Mouse (Mus musculus) midbrain, embryonic 15.5 days (tissue): ENCODE results near the gene Birc6. TPM values are rescaled to one million over a fixed set of nuclear protein-coding genes. Genes with fewer than 3 reads are reported as not detected.

Experiments used
- ATAC-seq: fragments of 200-750 bp; cut with Nextera tagmentation; replicated peaks from 2 replicates; pipeline ENCODE4 v1.8.0; 2017; ENCODE audit warnings: moderate TSS enrichment
- H3K27ac ChIP-seq: fragments of 300-500 bp; sonication (generic); 2 replicates; pipeline ENCODE4 v1.5.1; 2015; ENCODE audit warnings: mild to moderate bottlenecking, inconsistent platforms
- H3K27me3 ChIP-seq: fragments of 300-500 bp; sonication (generic); replicated peaks from 2 replicates; pipeline ENCODE4 v1.6.1; 2015; ENCODE audit warnings: inconsistent platforms
- H3K36me3 ChIP-seq: fragments of 300-500 bp; sonication (generic); replicated peaks from 2 replicates; pipeline ENCODE4 v1.6.1; 2015; ENCODE audit warnings: inconsistent platforms
- H3K4me1 ChIP-seq: fragments of 300-500 bp; sonication (generic); 2 replicates; pipeline ENCODE4 v1.6.1; 2015; ENCODE audit warnings: inconsistent platforms
- H3K4me2 ChIP-seq: fragments of 300-500 bp; sonication (generic); 2 replicates; pipeline ENCODE4 v1.6.1; 2015; ENCODE audit warnings: inconsistent platforms, mild to moderate bottlenecking, moderate library complexity
- H3K4me3 ChIP-seq: fragments of 300-500 bp; sonication (generic); 2 replicates; pipeline ENCODE4 v1.5.1; 2015; ENCODE audit warnings: mild to moderate bottlenecking, inconsistent platforms
- H3K9ac ChIP-seq: fragments of 300-500 bp; sonication (generic); 2 replicates; pipeline ENCODE4 v1.6.1; 2015; ENCODE audit warnings: mild to moderate bottlenecking, inconsistent platforms
- H3K9me3 ChIP-seq: fragments of 300-500 bp; sonication (generic); 2 replicates; pipeline ENCODE4 v1.6.1; 2016; ENCODE audit warnings: inconsistent platforms
- WGBS: fragments of 180-500 bp; shearing (Covaris S2); methylation state at CpG from one replicate; pipeline ENCODE4 v1.1.7; 2015; ENCODE audit warnings: mixed read lengths; 5-methylcytosine and 5-hydroxymethylcytosine counted together
- polyA plus RNA-seq: library from polyadenylated mRNA; unstranded; fragments of >200 nt; fragmentation: Nextera tagmentation; extraction: Ambion mirVana; gene quantifications from 2 replicates; pipeline ENCODE4 v1.2.1, GENCODE M21; 2015

Birc6 gene
- polyA plus RNA-seq, 1 experiment from 2014 or later, result 95.1 TPM

GRCm38 (mm10) chr17:74577173-74577572 is 49.1 kb downstream of the Birc6 start:
- no peak overlapping the region for H3K4me3 ChIP-seq
- H3K27ac ChIP-seq, result no peak overlapping the region
- H3K9me3 ChIP-seq, result no peaks in the 10 kb centered on the region
- no peak for ATAC-seq
- H3K4me1 ChIP-seq, result no peaks in the 10 kb centered on the region
- H3K36me3 ChIP-seq, result peaks cover 19% of the 10 kb centered on the region; the same call in 1 of the 2 replicates
- H3K27me3 ChIP-seq, result no peaks in the 10 kb centered on the region
- H3K9ac ChIP-seq, result no peak overlapping the region
- WGBS, result 81% methylated on average over 5 of the region's 5 CpGs
- no peak overlapping the region for H3K4me2 ChIP-seq

GRCm38 (mm10) chr17:74579586-74579985 is 51.5 kb downstream of the Birc6 start:
- no peak overlapping the region for H3K27ac ChIP-seq
- no peaks in the 10 kb centered on the region for H3K9me3 ChIP-seq
- H3K4me2 ChIP-seq, result no peak overlapping the region
- 96% methylated on average over 7 of the region's 7 CpGs for WGBS
- H3K4me3 ChIP-seq, result no peak overlapping the region
- ATAC-seq, result no peak
- peaks cover 19% of the 10 kb centered on the region; the same call in 1 of the 2 replicates for H3K36me3 ChIP-seq
- no peaks in the 10 kb centered on the region for H3K4me1 ChIP-seq
- H3K27me3 ChIP-seq, result no peaks in the 10 kb centered on the region
- H3K9ac ChIP-seq, result no peak overlapping the region

DNA sequence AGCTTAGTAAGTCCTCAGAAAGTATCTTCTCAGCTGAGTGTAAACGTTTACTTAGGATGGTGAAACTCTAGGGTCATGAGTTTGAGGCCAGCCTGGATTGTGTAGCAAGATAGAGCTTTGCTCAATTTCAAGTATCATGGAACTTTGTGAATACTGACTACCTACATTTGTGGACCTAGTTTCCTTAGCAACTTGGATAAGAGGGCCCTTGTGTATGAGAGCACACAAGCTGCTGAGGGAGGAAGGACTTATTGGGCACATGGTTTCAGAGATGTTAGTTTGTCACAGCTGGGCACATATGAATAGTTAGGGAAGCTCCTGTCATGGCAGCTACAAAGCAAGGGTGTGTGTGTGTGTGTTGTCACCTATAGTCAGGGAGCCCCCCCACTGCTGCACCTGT is 52.6 kb downstream of the Birc6 start:
- Histone ChIP-seq H3K27ac (no peak overlapping the region), H3K4me2 (no peak overlapping the region), H3K27me3 (no peaks in the 10 kb centered on the region), H3K9me3 (no peaks in the 10 kb centered on the region), H3K36me3 (peaks cover 19% of the 10 kb centered on the region; the same call in 1 of the 2 replicates), H3K4me3 (no peak overlapping the region), H3K4me1 (no peaks in the 10 kb centered on the region), H3K9ac (no peak overlapping the region)
- WGBS, result 98% methylated on average over 1 of the region's 1 CpGs
- ATAC-seq, result no peak

DNA sequence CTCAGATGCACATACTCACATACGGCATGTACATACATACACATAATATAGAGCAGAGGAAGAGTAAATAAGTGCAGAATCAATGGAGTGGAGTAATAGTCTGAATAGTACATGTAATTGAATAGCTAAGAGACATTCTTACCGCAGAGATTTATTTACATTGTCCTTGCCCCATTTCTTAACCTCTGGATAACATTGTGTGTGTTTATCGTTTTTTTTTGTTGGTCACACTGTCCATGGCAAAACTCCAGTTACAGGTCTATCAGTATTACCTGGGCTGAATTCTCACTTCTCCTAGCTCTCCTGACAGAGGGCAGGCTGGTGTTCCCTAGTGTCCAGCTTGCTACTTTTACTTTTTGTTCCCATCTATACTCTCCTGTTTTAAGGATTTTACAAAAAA is 58.7 kb downstream of the Birc6 start:
- Histone ChIP-seq H3K9me3 (no peaks in the 10 kb centered on the region), H3K4me2 (no peak overlapping the region), H3K27ac (no peak overlapping the region), H3K4me1 (no peaks in the 10 kb centered on the region), H3K36me3 (no peaks in the 10 kb centered on the region), H3K9ac (no peak overlapping the region), H3K4me3 (no peak overlapping the region), H3K27me3 (no peaks in the 10 kb centered on the region)
- WGBS, result 89% methylated on average over 3 of the region's 3 CpGs
- no peak for ATAC-seq

- H3K4me3 ChIP-seq, result no peak overlapping the region
- no peaks in the 10 kb centered on the region for H3K9me3 ChIP-seq
- no peak overlapping the region for H3K27ac ChIP-seq
- 94% methylated on average over 9 of the region's 9 CpGs for WGBS
- no peak overlapping the region for H3K4me2 ChIP-seq
- H3K9ac ChIP-seq, result no peak overlapping the region
- no peak for ATAC-seq
- no peaks in the 10 kb centered on the region for H3K4me1 ChIP-seq
- H3K27me3 ChIP-seq, result no peaks in the 10 kb centered on the region
- peaks cover 27% of the 10 kb centered on the region for H3K36me3 ChIP-seq
These were observed 70.8 kb downstream of the Birc6 start for GRCm38 (mm10) chr17:74598908-74599307.

DNA sequence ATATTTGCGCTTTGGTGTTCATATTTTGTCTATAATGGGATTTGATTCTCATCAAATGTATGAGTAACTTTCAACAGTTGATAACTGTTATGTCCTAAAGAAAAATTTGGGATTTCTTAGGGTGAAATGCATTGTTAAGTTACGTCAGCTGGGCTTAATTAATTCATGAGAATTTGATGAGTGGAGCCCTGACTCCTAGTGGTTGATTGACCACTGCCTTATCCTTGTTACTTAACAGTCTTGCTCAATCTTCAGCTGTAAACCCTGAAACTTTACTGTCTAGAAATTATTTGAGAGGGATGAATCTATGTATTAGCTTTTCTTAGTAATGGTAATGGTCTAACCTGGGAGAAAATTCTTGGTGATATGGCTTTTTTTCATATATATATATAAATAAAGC is 71.3 kb downstream of the Birc6 start:
- Histone ChIP-seq H3K9ac (no peak overlapping the region), H3K27ac (no peak overlapping the region), H3K36me3 (peaks cover 27% of the 10 kb centered on the region), H3K27me3 (no peaks in the 10 kb centered on the region), H3K4me1 (no peaks in the 10 kb centered on the region), H3K9me3 (no peaks in the 10 kb centered on the region), H3K4me2 (no peak overlapping the region), H3K4me3 (no peak overlapping the region)
- no peak for ATAC-seq
- 93% methylated on average over 2 of the region's 2 CpGs for WGBS

GRCm38 (mm10) chr17:74601201-74601600 is 73.1 kb downstream of the Birc6 start:
- H3K36me3 ChIP-seq, result peaks cover 26% of the 10 kb centered on the region

GRCm38 (mm10) chr17:74630798-74631197 is 102.7 kb downstream of the Birc6 start:
- H3K4me1 ChIP-seq, result no peaks in the 10 kb centered on the region
- peaks cover 40% of the 10 kb centered on the region for H3K36me3 ChIP-seq
- ATAC-seq, result no peak
- 95% methylated on average over 3 of the region's 3 CpGs for WGBS
- H3K27me3 ChIP-seq, result no peaks in the 10 kb centered on the region
- H3K27ac ChIP-seq, result no peak overlapping the region
- no peak overlapping the region for H3K4me3 ChIP-seq
- no peak overlapping the region for H3K9ac ChIP-seq
- no peak overlapping the region for H3K4me2 ChIP-seq
- H3K9me3 ChIP-seq, result no peaks in the 10 kb centered on the region

More at GRCm38 (mm10) chr17:74601201-74601600, 73.1 kb downstream of the Birc6 start:
- no peak for ATAC-seq
- Histone ChIP-seq H3K27me3 (no peaks in the 10 kb centered on the region), H3K4me2 (no peak overlapping the region), H3K9me3 (no peaks in the 10 kb centered on the region), H3K4me1 (no peaks in the 10 kb centered on the region), H3K9ac (no peak overlapping the region), H3K4me3 (no peak overlapping the region), H3K27ac (no peak overlapping the region)
- WGBS, result 80% methylated on average over 1 of the region's 1 CpGs

DNA sequence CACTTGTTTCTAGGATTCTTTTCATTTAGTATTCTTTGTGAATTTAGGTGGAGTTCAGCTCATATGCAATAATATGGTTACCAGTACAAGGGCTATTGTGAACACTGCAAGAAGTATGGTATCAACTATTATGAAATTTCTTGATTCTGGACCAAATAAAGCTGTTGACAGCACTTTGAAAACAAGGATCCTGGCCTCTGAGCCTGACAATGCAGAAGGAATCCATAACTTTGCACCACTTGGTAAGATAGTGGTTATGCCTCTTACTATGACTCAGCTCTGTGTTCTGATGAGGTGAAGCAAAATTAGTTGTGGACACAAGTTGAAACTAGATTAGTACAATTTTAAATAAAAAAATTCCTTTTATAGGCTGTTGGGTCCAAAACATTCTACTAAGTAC is 114.3 kb downstream of the Birc6 start:
- no peak for ATAC-seq
- no peaks in the 10 kb centered on the region for H3K27me3 ChIP-seq
- peaks cover 39% of the 10 kb centered on the region for H3K36me3 ChIP-seq
- H3K9ac ChIP-seq, result no peak overlapping the region
- no peaks in the 10 kb centered on the region for H3K4me1 ChIP-seq
- no peak overlapping the region for H3K4me3 ChIP-seq
- no peak overlapping the region for H3K4me2 ChIP-seq
- no peak overlapping the region for H3K27ac ChIP-seq
- H3K9me3 ChIP-seq, result no peaks in the 10 kb centered on the region

DNA sequence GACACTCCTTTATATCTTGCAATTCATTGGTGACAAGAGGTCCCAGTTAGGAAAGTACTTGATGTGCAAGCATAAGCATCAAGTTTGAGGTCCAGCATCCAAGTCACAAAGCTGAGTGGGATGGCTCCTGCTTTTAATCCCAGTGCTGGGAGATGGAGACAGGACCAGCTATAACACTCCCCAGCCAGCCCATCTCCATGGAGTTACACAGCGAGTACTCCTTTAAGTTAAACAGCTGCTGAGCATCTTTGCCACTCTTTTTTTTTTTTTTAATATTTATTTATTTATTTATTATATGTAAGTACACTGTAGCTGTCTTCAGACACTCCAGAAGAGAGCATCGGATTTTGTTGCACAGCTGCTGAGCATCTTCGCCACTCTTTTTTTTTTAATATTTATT is 130.3 kb downstream of the Birc6 start:
- Histone ChIP-seq H3K9me3 (no peaks in the 10 kb centered on the region), H3K27me3 (no peaks in the 10 kb centered on the region)
- 94% methylated on average over 3 of the region's 3 CpGs for WGBS

GRCm38 (mm10) chr17:74668010-74668409 is 139.9 kb downstream of the Birc6 start:
- no peaks in the 10 kb centered on the region for H3K4me1 ChIP-seq
- no peak overlapping the region for H3K27ac ChIP-seq
- H3K9ac ChIP-seq, result no peak overlapping the region
- H3K36me3 ChIP-seq, result peaks cover 35% of the 10 kb centered on the region
- WGBS, result 86% methylated on average over 1 of the region's 1 CpGs
- ATAC-seq, result no peak
- H3K27me3 ChIP-seq, result no peaks in the 10 kb centered on the region
- no peaks in the 10 kb centered on the region for H3K9me3 ChIP-seq
- H3K4me3 ChIP-seq, result no peak overlapping the region
- H3K4me2 ChIP-seq, result no peak overlapping the region

More for the DNA sequence above, 130.3 kb downstream of the Birc6 start:
- no peaks in the 10 kb centered on the region for H3K4me1 ChIP-seq
- peaks cover 40% of the 10 kb centered on the region for H3K36me3 ChIP-seq
- no peak overlapping the region for H3K9ac ChIP-seq
- H3K4me3 ChIP-seq, result no peak overlapping the region
- no peak for ATAC-seq
- no peak overlapping the region for H3K27ac ChIP-seq
- H3K4me2 ChIP-seq, result no peak overlapping the region

GRCm38 (mm10) chr17:74670031-74670430 is 141.9 kb downstream of the Birc6 start:
- no peak overlapping the region for H3K27ac ChIP-seq
- no peaks in the 10 kb centered on the region for H3K9me3 ChIP-seq
- H3K4me3 ChIP-seq, result no peak overlapping the region
- peaks cover 24% of the 10 kb centered on the region; the same call in 1 of the 2 replicates for H3K36me3 ChIP-seq
- no peaks in the 10 kb centered on the region for H3K27me3 ChIP-seq
- H3K4me2 ChIP-seq, result no peak overlapping the region
- WGBS, result 93% methylated on average over 13 of the region's 13 CpGs
- H3K4me1 ChIP-seq, result no peaks in the 10 kb centered on the region
- no peak overlapping the region for H3K9ac ChIP-seq
- no peak for ATAC-seq

DNA sequence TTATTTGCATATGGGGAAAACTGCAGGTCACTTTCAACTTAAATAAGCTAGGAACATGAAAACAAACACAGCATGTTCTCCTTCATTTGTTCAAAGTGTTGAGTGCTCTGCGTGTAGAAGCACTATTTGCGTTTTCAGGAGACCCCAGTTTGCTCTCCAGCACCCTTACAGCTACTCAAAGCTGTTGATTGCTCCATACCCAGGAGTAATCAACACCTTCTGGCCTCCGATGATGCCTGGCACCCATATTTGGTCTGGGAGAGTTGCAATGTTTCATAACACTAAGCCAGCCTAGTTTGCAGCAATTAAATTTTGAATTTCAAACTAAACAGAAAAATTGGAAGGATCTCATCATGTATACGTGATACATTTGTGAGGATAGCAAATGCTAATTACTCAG is 144.4 kb downstream of the Birc6 start:
- WGBS, result 84% methylated on average over 4 of the region's 4 CpGs
- H3K4me3 ChIP-seq, result no peak overlapping the region
- no peak for ATAC-seq
- H3K27me3 ChIP-seq, result no peaks in the 10 kb centered on the region
- no peak overlapping the region for H3K4me2 ChIP-seq
- H3K27ac ChIP-seq, result no peak overlapping the region
- H3K9me3 ChIP-seq, result no peaks in the 10 kb centered on the region
- no peak overlapping the region for H3K9ac ChIP-seq
- H3K4me1 ChIP-seq, result no peaks in the 10 kb centered on the region
- peaks cover 31% of the 10 kb centered on the region; the same call in 1 of the 2 replicates for H3K36me3 ChIP-seq
